Mouse (Mus musculus) liver, postnatal 0 days (tissue): ENCODE measurements around the gene Nrros.

Experiments used
- CTCF ChIP-seq: sonication (generic); IDR thresholded peaks from 2 replicates; pipeline ENCODE4 v1.5.1; 2016; ENCODE audit warnings: antibody characterized with exemption, low read depth
- EP300 ChIP-seq: IDR thresholded peaks from 2 replicates; pipeline ENCODE4 v1.6.1; 2016; ENCODE audit warnings: antibody characterized with exemption, low read depth, mild to moderate bottlenecking

DNA sequence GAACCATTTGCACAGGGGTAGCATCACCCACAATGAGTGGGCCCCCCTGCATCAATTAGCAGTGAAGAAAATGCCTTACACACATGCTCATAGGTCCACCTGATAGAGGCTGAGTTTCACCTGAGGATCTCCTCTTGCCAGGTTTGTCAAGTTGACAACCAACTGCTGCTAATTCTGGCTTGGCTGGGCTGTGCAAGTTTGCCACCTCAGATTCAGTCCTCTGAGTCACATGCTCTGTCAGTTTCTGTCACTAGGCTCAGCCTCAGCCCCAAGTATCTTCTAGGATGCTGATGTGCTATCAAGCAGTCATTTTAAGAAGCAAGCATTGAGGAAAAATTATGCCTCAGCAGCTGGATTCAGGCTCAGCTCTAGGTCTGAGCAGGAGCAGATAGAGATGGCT lies 48.8 kb upstream of the Nrros start:
- no peak for TF ChIP-seq CTCF
- no peak for TF ChIP-seq EP300
